Mouse (Mus musculus): ENCODE measurements around the gene Gm8094. TPM values are rescaled to one million over a fixed set of nuclear protein-coding genes. Genes with fewer than 3 reads are reported as not detected.
"Not testable (repeated sequence)": the region's sequence is repeated elsewhere in the genome, so short reads cannot be mapped to it uniquely, and the experiment has no call there.

Gm8094 gene
- total RNA-seq (2021): not detected
- long read RNA-seq, experiment 1: 0 reads
- long read RNA-seq, experiment 2: 0 reads

- DNase-seq: not testable (repeated sequence)
Observed at GRCm38 (mm10) chr14:43076543-43076942, at the start of gene Gm8094. Gm8094 (minus strand) TSS chr14:43076643.

GRCm38 (mm10) chr14:43119673-43120072 lies 43.2 kb upstream of the Gm8094 start:
- not testable (repeated sequence) for DNase-seq

GRCm38 (mm10) chr14:43100301-43100700 lies 23.9 kb upstream of the Gm8094 start, which contains the start of gene Gm8104:
Gm8104 (plus strand) TSS chr14:43100601.
- not testable (repeated sequence) for DNase-seq

GRCm38 (mm10) chr14:43089103-43089919 lies 12.9 kb upstream of the Gm8094 start:
- DNase-seq: not testable (repeated sequence)

- not testable (repeated sequence) for DNase-seq
Observed at GRCm38 (mm10) chr14:43084936-43085730, 8.7 kb upstream of the Gm8094 start.

- not testable (repeated sequence) for DNase-seq
Observed at GRCm38 (mm10) chr14:43060179-43060578, 16.3 kb downstream of the Gm8094 start.

- not testable (repeated sequence) for DNase-seq
Observed at GRCm38 (mm10) chr14:43058063-43058462, 18.4 kb downstream of the Gm8094 start.

Other genes with a start within 250 kb of the Gm8094 start
- gene Gm21977, start 223.2 kb downstream of the Gm8094 start, total RNA-seq (2021): not detected
- gene Gm8082, start 83.0 kb downstream of the Gm8094 start, total RNA-seq (2021): not detected
- gene Gm10376, start 61.0 kb downstream of the Gm8094 start, total RNA-seq (2021): not detected
- gene Gm8104, start 24.0 kb upstream of the Gm8094 start, total RNA-seq (2021): not detected
- not detected for gene Gm7233, start 103.2 kb upstream of the Gm8094 start, total RNA-seq (2021)
- gene Gm8122, start 158.7 kb upstream of the Gm8094 start, total RNA-seq (2021): not detected
- not detected for gene Gm8126, start 182.0 kb upstream of the Gm8094 start, total RNA-seq (2021)
- gene Gm9732, start 198.4 kb upstream of the Gm8094 start, total RNA-seq (2021): not detected
- not detected for gene Gm8127, start 217.2 kb upstream of the Gm8094 start, total RNA-seq (2021)

Data from adrenal gland, postnatal 36 days (tissue).